Mouse (Mus musculus): ENCODE data around the gene Uchl5.

Uchl5 gene

DNA sequence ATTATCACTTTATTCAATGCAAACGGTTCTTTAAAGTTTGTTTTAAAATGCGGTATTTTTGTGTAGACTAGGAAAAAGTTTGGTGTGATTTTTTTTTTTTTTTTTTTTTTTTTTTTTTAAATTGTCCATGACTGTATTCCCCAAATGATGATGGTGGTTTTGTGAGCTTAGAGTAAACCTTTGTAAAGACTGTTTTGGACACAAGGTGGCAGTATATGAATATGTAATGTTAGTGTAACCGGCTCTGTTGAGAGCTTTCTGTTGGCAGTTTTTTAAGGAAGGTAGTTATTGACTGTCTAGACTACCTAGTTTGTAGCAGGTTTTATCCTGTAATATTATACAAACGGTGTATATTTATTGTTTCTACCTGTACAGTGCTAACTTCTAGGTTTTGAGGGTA, 26.5 kb downstream of the Uchl5 start:
- DNase-seq (ENCODE audit: low spot score in 2 of 2): peak; percentile 2 to 31

DNA sequence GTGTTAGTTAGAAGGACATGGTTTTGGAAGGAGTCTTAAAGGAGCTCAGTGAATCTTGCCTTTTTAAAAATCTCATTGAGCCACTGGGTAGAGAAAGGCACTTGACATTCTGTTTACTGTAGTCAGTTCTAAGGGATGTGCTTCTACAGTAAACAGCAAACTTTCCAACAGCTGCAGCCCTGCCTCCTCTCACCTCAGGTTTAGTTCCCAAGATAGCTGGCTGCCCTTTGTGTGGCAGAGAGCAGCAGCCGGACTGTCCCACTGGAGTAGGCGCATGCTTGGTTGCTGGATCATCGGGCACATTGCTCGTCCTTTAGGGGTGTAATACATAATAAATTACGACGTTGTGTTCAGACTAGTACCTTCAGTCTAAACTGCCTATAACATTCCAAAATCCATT, 32.0 kb downstream of the Uchl5 start:
- DNase-seq (ENCODE audit: low spot score in 2 of 2): no peak

DNA sequence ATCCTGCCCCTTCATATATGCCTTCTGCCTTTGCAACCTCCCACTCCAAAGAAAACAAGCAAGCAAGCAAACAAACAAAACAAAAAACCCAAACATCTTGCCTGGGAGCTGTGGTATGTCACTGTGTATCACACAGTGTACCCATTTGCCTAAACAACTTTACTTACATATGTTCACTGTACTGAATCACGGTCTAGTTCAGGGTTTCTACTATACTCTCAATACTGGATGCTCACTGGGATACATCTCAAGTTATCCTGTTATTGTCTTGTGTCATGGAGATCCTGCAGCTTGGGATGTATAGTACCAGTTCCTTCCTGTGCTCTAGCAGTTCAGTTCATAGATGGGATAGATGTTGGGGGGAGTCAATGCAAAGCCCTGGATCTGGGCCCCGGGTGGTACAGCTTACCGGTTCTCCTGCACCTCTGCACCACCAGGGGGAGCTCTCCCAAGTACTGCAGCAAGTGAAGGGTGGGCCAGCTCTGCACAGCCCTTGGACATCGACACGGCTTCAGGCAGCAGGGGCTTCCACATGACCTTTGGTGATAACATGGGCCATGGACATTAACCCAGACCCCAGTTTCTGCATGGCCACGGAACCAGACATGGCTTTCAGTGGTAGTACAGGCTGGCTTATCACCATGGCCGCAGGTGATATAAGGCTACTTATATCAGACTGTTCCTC, 36.7 kb downstream of the Uchl5 start:
- peak; percentile 73 to 81 for DNase-seq (ENCODE audit: low spot score in 2 of 2)

DNA sequence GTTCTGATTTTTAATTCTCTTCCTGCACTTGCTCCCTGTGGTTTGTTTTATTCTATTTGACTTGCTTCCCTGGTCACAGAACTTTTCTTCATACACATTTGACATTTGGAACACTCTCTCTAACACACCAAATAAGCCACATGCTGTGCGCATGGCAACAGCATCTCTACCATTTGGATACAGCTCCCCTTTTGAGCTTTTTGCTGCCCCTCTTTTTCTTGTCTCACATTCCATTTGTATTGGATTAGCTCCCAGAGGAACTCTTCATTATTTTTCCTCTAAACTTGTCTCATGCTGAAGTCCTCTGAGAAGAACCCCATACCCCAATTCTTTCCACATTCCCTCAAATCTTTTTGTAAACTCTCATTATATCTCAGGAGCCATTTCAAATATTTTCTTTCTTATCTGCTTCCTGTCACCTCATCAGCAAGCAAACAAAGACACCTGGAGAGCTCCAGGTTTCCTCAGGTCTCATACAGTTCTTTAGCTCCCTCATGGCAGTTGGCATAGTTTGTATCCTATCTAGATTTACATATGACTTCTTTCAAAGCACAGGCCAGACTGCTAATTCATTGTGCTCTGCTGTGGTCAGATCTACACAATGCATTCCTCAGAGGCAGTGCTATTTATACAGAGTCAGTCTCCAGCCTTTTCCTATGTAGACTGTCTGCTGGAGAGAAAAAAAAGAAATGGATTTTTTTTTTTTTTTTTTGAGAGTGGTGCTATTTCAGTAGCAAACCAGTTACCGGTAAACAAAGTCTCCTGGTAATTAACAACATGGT, 43.2 kb downstream of the Uchl5 start:
- no peak for DNase-seq (ENCODE audit: low spot score in 2 of 2)

DNA sequence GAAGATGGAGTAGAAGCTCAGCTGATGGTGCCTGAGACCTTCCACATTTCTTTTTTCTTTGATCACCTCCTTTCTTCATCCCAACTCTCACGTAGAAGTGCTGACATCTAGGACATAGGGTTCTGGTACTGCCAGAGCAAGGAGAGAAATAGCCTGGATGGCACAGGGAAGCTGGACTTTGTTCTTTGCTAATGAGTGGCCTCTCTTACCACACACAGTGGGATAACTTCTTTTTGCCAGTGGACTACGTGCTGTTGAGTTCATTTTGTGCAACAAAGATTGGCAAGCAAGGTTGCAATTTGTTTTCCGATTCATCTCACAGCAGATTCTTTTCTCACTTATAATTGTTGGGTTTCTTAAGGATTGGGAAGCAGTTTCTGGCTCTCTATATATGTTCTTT, 45.6 kb downstream of the Uchl5 start:
- DNase-seq (ENCODE audit: low spot score in 2 of 2): no peak

DNA sequence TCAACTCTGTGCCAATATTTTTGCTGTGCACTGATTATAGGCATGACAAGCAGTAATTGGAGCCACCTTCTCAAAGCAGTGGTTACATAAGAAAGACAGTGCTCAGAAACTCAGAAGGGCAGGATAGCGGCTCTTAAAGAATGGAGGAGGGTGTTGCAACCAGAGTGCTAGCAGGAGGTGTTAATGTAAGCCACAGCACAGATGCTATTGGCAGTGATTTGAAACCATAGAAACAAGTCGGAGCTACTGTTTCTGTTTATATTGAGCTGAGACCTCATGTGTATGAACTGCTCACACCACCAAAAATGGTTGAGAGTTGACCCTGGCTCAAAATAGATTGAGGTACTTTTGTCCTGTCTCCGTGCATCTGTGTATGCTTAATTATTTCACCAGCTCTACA, 53.6 kb downstream of the Uchl5 start:
- peak in 1 of 2 experiments; percentile 10 for DNase-seq (ENCODE audit: low spot score in 2 of 2)

DNA sequence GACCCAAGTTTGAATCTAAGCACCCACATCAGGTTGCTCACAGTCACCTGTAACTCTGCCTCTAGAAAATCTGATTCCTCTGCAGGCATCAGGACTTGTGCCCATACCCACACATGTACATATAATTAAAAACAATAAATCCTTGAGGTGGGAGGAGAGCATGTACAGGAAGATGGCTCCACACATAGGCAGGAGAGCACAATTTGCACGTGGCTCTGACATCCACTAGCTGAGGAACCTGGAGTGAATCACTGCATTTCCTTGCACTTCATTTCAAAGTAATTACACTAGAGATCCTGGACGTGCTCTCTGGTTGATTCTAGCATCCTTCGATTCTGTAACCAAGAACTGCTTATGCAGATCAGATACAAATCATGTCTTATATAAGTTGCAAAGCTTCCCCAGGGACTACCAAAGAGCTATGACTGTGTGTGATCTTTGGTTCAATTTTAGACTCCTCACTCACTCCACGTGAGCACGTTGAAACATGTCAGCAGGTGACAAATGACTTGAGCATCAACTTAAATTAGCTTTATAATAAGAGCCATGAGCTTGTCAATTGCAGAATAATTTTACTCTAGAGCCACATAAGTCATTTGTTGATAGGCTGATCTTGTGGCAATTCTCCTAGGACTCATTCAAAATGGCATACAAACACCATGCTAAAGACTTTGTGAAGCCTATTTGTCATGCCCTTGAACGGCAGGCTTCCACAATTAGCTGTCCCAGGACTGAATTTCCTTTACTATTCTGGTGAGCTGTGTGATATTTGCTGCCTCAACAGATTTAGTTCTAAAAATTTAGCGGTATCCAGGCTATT, 59.5 kb downstream of the Uchl5 start:
- DNase-seq (ENCODE audit: low spot score in 2 of 2): no peak

DNA sequence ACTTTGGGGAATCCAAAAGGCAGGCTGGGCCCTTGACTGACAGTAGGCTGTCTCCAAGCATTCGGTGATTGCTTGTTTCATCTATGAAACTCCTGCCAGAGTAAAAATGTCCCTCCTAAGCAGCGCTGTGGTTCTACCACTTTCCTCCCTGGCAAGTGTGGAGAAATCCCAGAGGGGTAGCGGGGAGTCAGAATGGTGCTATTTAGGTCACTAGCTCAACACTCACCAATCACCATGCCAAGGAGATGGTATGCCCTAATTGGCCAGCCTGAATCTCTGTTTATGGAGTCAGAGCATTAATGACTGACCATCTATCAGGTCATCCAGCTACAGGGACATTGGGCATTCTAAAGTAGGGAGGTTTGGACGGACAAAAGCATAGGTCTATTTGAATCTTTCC, 60.6 kb downstream of the Uchl5 start:
- no peak for DNase-seq (ENCODE audit: low spot score in 2 of 2)

DNA sequence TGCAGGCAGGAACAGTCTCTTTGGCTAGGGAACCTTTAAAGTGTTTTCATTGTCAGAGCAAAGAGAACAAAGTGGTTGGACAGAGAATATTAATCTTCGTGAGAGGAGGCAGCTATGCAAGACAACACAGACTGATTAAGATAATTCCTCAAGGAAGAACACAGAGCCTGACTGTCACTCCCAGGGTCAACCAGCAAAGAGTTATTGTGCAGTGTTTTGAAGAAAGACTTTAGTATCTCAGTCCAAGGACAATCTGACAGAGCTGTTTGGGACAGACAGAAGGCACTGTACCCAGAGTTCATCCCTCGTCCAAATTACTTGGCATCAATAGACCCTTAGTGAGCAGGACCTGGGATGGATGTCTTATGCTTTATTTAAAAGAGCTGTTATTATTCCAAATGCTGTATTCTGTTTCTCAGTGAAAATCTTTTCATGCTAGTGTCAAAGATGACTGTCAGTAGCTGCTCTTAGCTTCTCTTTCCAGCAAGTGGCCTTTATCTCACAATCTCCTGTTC, 61.9 kb downstream of the Uchl5 start:
- DNase-seq (ENCODE audit: low spot score in 2 of 2): no peak

DNA sequence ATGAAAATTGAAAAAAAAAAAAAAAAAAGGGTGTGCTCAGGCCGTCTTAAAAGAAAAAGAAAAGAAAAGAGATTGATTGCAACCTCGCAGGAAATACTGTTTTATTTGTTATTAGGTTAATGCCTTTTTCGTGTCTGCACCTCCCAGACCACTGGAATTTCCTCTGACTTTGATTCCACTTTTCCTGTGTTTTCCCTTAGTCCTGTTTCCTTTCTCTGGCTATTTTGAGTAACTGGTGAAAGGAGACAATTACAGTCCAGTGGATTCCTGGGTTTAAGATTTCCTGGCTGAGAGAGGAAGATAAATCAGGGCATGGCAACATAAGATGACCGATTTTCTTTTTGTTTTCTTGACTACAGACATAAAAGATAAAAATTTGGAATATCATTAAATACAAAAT, 75.3 kb downstream of the Uchl5 start:
- no peak for DNase-seq (ENCODE audit: low spot score in 2 of 2)

DNA sequence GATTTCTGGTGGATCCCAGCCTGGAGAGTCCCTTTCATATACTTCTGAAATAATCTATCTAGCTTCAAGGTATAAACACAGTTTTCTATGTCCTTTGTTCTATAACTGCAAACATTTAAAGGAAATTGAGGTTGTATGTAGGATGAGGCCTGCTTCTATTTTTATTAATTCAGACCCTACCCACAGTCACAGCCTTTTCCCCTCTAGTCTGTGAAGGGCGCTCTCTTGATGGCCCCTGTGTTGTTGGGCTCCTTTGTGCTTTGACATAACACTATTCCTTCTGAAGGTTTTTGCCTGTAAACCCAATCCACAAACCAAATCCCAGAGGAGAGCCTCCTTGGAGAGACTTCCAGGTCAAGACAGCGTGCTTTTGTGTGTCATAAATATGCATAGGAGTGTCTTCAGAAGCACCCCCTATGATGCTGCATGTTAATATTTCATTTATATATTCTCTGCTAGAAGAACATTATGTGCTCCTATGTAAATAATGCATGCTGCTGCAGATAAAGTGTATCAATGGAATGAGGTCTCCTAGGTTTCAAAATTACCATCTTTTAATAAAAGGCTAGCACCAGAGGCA, 75.8 kb downstream of the Uchl5 start:
- no peak for DNase-seq (ENCODE audit: low spot score in 2 of 2)

DNA sequence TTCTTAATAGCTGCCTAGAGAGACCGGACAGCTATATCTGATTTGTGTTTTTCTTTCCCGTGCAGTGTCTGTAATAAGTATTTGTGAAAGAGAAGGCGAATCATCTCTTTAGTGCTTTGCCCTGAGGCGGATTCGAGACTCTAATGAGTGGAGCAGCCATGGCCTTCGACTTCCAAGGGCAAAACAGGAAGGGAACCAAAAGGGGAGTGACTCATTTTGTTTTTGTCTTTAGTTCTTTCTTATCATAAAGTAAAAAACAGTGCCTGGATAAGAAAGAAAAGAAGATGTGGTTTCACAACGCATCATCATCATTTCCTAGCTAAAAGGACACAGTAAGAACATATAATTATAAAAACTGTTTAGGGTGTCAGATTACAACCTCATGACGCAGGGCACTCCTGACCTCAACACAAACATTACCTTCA, 76.6 kb downstream of the Uchl5 start:
- DNase-seq (ENCODE audit: low spot score in 2 of 2): no peak

DNA sequence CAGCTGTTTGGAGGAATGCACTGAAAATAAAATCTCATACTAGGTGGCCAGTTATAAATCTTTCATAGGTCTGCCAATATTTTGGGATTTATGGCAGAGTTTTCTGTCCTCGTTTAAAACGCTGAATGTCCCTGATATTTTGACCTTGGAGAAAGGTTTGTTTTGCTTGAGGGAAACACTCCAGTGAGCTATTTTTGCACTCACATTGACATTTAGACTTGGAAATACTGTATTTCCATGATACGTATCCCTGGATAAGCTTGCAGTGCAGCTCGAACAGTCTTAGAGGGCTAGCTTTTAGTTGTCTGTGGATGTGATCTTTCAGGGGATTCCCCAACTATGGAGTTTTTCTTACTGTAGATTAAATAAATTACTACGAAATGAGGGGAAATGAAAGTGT, 78.6 kb downstream of the Uchl5 start:
- no peak for DNase-seq (ENCODE audit: low spot score in 2 of 2)

All from natural killer cell, adult 2 months (primary cell).